Mouse (Mus musculus) hindbrain, postnatal 0 days (tissue): Measurements from ENCODE around the gene Kndc1. TPM values are rescaled to one million over a fixed set of nuclear protein-coding genes. Genes with fewer than 3 reads are reported as not detected.

Experiments
- ATAC-seq: fragments of 200-750 bp; cut with Nextera tagmentation; 2 replicates; pipeline ENCODE4 v1.8.0; 2017; ENCODE audit warnings: mild to moderate bottlenecking, moderate TSS enrichment, moderate library complexity
- DNase-seq: peaks from one replicate; pipeline ENCODE4 v3.0.0-alpha.2; 2015; ENCODE audit warnings: low spot score
- H3K27ac ChIP-seq: fragments of 300-500 bp; sonication (generic); 2 replicates; pipeline ENCODE4 v1.5.1; 2014; ENCODE audit warnings: mild to moderate bottlenecking
- H3K27me3 ChIP-seq: fragments of 300-500 bp; sonication (generic); 2 replicates; pipeline ENCODE4 v1.6.1; 2014; ENCODE audit warnings: low read length, mixed read lengths; ENCODE audit not compliant: insufficient read depth
- H3K36me3 ChIP-seq: fragments of 300-500 bp; sonication (generic); 2 replicates; pipeline ENCODE4 v1.6.1; 2014; ENCODE audit warnings: low read length, mixed read lengths; ENCODE audit not compliant: insufficient read depth
- H3K4me1 ChIP-seq: fragments of 300-500 bp; sonication (generic); 2 replicates; pipeline ENCODE4 v1.6.1; 2014; ENCODE audit warnings: antibody characterized with exemption, low read length, mixed read lengths; ENCODE audit not compliant: insufficient read depth
- H3K4me2 ChIP-seq: fragments of 300-500 bp; sonication (generic); 2 replicates; pipeline ENCODE4 v1.6.1; 2014; ENCODE audit warnings: low read depth, mild to moderate bottlenecking, low read length, moderate library complexity, mixed read lengths
- H3K4me3 ChIP-seq: fragments of 300-500 bp; sonication (generic); 2 replicates; pipeline ENCODE4 v1.5.1; 2014; ENCODE audit warnings: low read length
- H3K9ac ChIP-seq: fragments of 300-500 bp; sonication (generic); replicated peaks from 2 replicates; pipeline ENCODE4 v1.6.1; 2014; ENCODE audit warnings: mild to moderate bottlenecking, low read length, moderate library complexity, mixed read lengths
- H3K9me3 ChIP-seq: fragments of 300-500 bp; sonication (generic); 2 replicates; pipeline ENCODE4 v1.6.1; 2016; ENCODE audit warnings: low read length, mixed read lengths
- CTCF ChIP-seq: IDR thresholded peaks from 2 replicates; pipeline ENCODE4 v1.5.1; 2016; ENCODE audit warnings: antibody characterized with exemption, control low read depth, low read depth
- WGBS: fragments of 180-500 bp; shearing (Covaris S2); extraction: QIAGEN DNeasy Blood & Tissue Kit; methylation state at CpG from one replicate; pipeline ENCODE4 v1.1.7; 2014; 5-methylcytosine and 5-hydroxymethylcytosine counted together
- polyA plus RNA-seq: library from polyadenylated mRNA; unstranded; fragments of >200 nt; fragmentation: Nextera tagmentation; extraction: Ambion mirVana; gene quantifications from 2 replicates; pipeline ENCODE4 v1.2.1, GENCODE M21; 2015
- total RNA-seq: library from RNA; depleted of rRNA; stranded (reverse); fragments of >200 nt; gene quantifications from 2 replicates; pipeline ENCODE4 v1.2.3, GENCODE M21; 2014; rRNA removed

Gene Kndc1
- 53.6 and 63.1 TPM in 2 replicates for total RNA-seq
- polyA plus RNA-seq = 12.7 and 12.8 TPM in 2 replicates

DNA sequence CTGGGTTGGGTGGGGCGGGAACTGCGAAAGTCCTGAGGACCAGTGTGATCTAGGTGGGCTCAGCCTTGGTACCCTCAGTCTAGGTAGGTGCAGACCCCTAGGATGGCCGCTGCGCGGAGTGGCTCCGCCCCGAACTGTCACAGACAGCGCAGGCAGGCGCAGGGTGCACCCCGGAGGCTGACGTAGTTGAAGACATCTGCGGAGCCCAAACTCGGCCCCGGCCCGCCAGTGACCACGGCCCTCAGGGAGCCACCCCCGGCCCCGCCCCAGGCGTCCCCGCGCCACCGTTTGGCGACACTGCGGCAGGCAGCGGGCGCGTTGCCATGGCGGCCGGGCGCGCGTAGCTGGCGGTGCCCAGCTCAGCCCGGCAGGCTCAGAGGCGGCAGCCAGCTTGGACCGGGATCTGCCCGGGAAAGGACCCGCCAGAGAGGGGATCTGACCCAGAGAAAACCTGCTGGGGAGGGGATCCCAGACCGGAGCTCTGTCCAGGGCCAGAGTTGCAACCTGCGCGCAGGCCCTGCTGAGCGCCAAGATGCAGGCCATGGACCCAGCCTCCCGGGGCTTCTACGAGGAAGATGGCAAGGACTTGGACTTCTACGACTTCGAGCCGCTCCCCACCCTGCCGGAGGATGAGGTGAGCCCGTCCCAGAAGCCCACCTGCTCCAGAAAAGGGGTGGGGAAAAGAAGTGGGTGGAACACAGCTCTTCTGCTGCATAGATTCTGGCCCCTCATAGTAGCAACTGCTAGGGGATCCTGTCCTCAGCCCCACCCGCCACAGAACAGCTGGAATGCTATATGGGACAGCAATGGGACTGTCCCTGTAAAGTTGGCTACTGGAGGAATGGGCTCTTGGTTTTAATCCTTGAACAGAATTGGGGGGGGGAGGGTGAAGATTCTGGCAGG, at the start of gene Kndc1:
Kndc1 (plus strand) TSS at position 42 of the 903 bp plus-strand sequence.
- Histone ChIP-seq H3K4me3 (peak within 1 kb of the TSS; percentile 51), H3K27ac (peak within 1 kb of the TSS; percentile 59)
- ATAC-seq = peak; percentile 85

DNA sequence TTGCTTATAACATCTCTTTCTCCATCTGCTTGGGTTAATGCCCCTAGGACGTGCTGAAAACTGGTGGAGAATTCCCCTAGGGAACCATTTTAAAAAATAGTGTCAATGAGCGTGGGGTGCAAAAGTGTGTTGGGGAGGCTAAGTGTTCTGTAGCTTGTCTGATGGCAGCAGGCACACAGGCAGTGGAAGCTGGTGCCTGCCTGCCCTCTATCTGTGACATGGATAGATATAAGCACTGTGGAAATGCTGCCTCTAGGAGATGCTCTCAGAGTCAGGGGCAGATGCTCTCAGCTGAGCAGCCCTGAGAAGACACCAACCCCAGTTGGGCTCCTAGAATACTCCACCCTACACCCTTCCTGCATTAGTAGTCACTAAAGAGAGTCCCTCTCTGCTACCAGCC, 49.4 kb upstream of the Kndc1 start:
- 83% methylated on average over 2 of the region's 2 CpGs for WGBS
- DNase-seq = no peak
- no peak overlapping the region for H3K4me3 ChIP-seq
- no peaks in the 10 kb centered on the region; the same call in 1 of the 2 replicates for H3K36me3 ChIP-seq
- no peak overlapping the region for H3K27ac ChIP-seq
- no peak overlapping the region for H3K4me2 ChIP-seq
- no peaks in the 10 kb centered on the region for H3K9me3 ChIP-seq
- peaks cover 10% of the 10 kb centered on the region for H3K4me1 ChIP-seq
- no peak overlapping the region for H3K9ac ChIP-seq
- peak; percentile 44; the same call in 1 of the 2 replicates for TF ChIP-seq CTCF
- no peaks in the 10 kb centered on the region for H3K27me3 ChIP-seq
- ATAC-seq = no peak

More for the DNA sequence above, at the start of gene Kndc1:
- Histone ChIP-seq H3K4me1 (peaks cover 17% of the 10 kb centered on the region; the same call in 1 of the 2 replicates), H3K27me3 (peaks cover 7% of the 10 kb centered on the region), H3K4me2 (peak within 1 kb of the TSS; percentile 87), H3K9ac (peak within 1 kb of the TSS; percentile 59), H3K36me3 (no peaks in the 10 kb centered on the region), H3K9me3 (no peaks in the 10 kb centered on the region)
- peak; percentile 75 for DNase-seq
- 1% methylated on average over 49 of the region's 50 CpGs for WGBS
- TF ChIP-seq CTCF = peak; percentile 27; the same call in 1 of the 2 replicates

DNA sequence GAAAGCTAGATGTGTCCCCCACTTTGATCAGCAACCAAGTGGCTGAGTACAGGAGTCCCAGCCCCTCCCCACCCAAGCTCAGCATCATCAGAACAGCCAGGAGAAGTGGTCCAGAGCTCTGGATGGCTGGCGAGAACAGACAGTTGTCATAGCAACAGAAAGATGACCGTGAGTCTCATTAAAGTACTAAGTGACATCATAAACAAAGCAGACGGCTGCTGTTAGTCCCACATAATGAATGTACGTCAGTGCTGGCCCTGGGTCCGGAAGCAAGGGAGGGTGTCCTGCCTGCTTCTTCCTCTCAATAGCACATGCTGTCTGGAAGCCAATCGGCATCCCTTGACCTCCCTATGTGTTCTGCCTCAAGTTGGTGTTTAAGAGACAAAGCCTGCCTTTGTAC, 44.3 kb upstream of the Kndc1 start:
- Histone ChIP-seq H3K36me3 (no peaks in the 10 kb centered on the region), H3K4me1 (peaks cover 10% of the 10 kb centered on the region), H3K9me3 (no peaks in the 10 kb centered on the region), H3K27ac (peak overlapping the region; percentile 71; the same call in 1 of the 2 replicates), H3K4me2 (no peak overlapping the region), H3K27me3 (no peaks in the 10 kb centered on the region), H3K9ac (no peak overlapping the region), H3K4me3 (no peak overlapping the region)
- peak; percentile 89 for ATAC-seq
- no peak for TF ChIP-seq CTCF
- 11% methylated on average over 6 of the region's 6 CpGs for whole genome bisulfite sequencing
- DNase-seq = peak; percentile 75

DNA sequence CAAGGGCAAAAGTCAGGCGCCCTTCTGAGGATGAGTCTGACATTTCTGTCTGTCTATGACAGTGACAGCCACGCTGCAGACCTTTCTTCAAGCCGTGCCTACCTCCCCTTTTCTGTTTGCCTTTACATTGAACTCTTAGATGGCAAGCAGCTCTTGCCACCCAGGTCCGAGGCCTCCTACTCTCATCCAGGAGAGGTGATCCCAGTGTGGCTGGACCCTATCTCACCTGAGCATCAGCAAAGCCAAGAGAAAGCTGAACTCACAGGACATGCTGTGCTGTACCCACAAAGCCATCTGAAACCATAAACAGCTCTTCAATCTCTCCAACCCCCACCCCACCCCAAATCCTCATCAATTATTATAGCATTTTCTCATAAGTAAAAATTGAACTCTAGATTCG, 43.8 kb upstream of the Kndc1 start:
- no peak overlapping the region for H3K4me3 ChIP-seq
- no peak overlapping the region for H3K4me2 ChIP-seq
- H3K9me3 ChIP-seq = no peaks in the 10 kb centered on the region
- no peak for ATAC-seq
- peaks cover 10% of the 10 kb centered on the region for H3K4me1 ChIP-seq
- H3K36me3 ChIP-seq = no peaks in the 10 kb centered on the region
- H3K9ac ChIP-seq = no peak overlapping the region
- no peak for TF ChIP-seq CTCF
- 54% methylated on average over 5 of the region's 5 CpGs for WGBS
- H3K27me3 ChIP-seq = no peaks in the 10 kb centered on the region
- peak overlapping the region; percentile 71; the same call in 1 of the 2 replicates for H3K27ac ChIP-seq
- DNase-seq = no peak

DNA sequence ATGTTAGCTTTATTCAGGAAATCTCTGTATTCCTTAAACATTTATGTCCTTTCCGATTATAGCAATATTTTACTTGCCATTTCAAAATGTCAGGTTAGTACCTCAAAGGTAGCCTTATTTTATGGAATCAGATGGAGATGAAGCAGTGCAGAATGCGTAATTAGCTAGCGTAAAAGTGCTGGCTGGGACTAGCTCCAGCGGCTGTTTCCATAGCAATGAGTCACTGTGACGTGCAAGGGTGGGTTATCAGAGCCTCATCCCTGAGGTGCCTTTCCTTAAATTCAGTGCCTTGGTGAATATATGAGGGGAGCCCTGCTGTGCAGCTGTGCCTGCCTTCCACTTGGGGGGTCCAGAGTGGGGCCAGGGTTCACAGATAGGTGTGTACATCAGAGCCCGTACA, 43.4 kb upstream of the Kndc1 start:
- Histone ChIP-seq H3K9ac (no peak overlapping the region), H3K4me2 (no peak overlapping the region), H3K27me3 (no peaks in the 10 kb centered on the region), H3K27ac (peak overlapping the region; percentile 48; the same call in 1 of the 2 replicates), H3K9me3 (no peaks in the 10 kb centered on the region), H3K36me3 (no peaks in the 10 kb centered on the region), H3K4me3 (no peak overlapping the region), H3K4me1 (peaks cover 10% of the 10 kb centered on the region)
- ATAC-seq (peak; percentile 59), DNase-seq (peak; percentile 77)
- 26% methylated on average over 6 of the region's 6 CpGs for WGBS
- TF ChIP-seq CTCF = no peak

DNA sequence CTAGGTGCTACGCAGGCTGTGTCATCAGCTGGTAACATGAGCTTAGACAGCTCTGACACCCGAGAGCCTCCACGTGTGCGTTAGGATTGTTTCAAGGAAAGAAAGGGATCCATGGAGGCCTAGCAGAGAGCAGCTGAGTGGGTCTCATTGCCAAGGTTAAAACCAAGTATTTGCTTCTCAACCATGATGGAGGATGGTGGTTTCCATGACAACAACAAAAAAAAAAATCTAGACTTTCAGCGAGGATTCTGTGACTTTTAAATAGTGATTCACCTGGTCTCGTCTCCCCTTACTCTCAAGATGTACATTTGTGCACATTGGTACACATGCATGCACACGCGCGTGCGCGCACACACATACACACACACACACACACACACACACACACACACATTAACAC, 39.2 kb upstream of the Kndc1 start:
- Histone ChIP-seq H3K4me2 (no peak overlapping the region), H3K9ac (no peak overlapping the region), H3K4me3 (no peak overlapping the region), H3K9me3 (no peaks in the 10 kb centered on the region), H3K27ac (no peak overlapping the region), H3K27me3 (no peaks in the 10 kb centered on the region), H3K36me3 (no peaks in the 10 kb centered on the region; the same call in 1 of the 2 replicates), H3K4me1 (peaks cover 4% of the 10 kb centered on the region; the same call in 1 of the 2 replicates)
- ATAC-seq (no peak), DNase-seq (peak; percentile 62)
- WGBS = 76% methylated on average over 11 of the region's 11 CpGs
- TF ChIP-seq CTCF = no peak
